8 mouse cellular contexts compared by ENCODE assay signal in the genomic region with DNA sequence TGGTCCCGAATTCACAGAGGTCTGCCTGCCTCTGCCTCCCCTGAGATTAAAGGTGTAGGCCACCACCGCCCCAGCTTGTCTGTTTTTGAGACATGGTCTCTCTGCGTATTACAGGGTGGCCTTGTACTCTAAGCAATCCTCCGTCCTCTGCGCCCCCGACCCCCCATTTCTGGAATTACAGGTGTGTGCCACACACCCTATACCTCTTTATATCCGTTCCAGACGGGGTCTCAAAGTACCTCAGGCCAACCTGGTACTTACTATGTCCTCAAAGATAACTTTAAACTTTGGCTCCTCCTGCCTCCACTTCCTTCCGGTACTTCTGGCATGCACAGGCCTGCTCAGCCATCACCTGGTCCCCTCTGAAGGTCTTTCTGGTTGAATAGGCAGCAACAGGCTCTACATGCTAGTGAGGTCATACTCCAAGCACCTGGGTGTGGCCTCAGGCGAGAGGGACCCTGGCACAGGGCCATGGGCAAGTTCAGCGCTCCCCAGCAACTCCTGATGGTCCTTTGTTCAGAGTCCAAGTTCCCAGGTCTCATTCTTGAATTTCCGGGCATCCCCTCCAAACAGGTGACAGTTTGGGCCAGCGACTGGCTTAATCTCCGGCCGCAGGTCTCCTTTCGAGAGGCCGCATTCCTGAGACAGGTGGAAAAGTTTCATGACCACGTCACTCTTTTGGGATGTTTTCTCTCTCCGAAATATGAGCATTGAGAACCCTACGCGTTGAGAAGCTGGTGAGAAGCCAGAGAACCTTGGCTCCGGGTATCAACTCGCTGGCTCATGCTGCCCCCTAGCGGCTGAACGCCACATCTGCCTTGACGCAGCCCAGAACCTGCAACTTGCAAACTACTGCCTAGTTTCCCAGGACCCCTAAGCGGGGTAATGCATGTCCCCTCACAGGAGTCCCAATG. TPM values are rescaled to one million over a fixed set of nuclear protein-coding genes. Genes with fewer than 3 reads are reported as not detected.
DNase-seq lines count a peak whose midpoint lies in the region; ATAC-seq and TF ChIP-seq lines count a peak whose summit lies in the region.

No protein-coding gene starts in this region.

- no peaks in the 10 kb centered on the region for H3K27me3 ChIP-seq in embryonic facial prominence, embryonic 13.5 days
- no peaks in the 10 kb centered on the region for H3K27me3 ChIP-seq in heart, embryonic 10.5 days (ENCODE audit: insufficient read depth, poor library complexity, severe bottlenecking)
- H3K27me3 ChIP-seq in kidney, embryonic 16.5 days (ENCODE audit: insufficient read depth, low read length): no peaks in the 10 kb centered on the region
- H3K27me3 ChIP-seq in liver, adult 2 months (ENCODE audit: control insufficient read depth, insufficient read depth, low read length): no peaks in the 10 kb centered on the region
- no peaks in the 10 kb centered on the region for H3K27me3 ChIP-seq in stomach, embryonic 14.5 days (ENCODE audit: control insufficient read depth, insufficient read depth, low read length)

- no peak overlapping the region for H3K9ac ChIP-seq in embryonic facial prominence, embryonic 13.5 days
- H3K9ac ChIP-seq in kidney, embryonic 16.5 days (replicated peaks; ENCODE audit: low read length): peak overlapping the region; percentile 18; the same call in 1 of the 2 replicates
- no peak overlapping the region for H3K9ac ChIP-seq in liver, adult 2 months (ENCODE audit: low read depth, low read length)
- H3K9ac ChIP-seq in stomach, embryonic 14.5 days (replicated peaks; ENCODE audit: low read depth, low read length): no peak overlapping the region

- H3K36me3 ChIP-seq in embryonic facial prominence, embryonic 13.5 days: peaks cover 37% of the 10 kb centered on the region
- peaks cover 36% of the 10 kb centered on the region for H3K36me3 ChIP-seq in heart, embryonic 10.5 days
- peaks cover 21% of the 10 kb centered on the region for H3K36me3 ChIP-seq in kidney, embryonic 16.5 days (ENCODE audit: insufficient read depth, low read length)
- no peaks in the 10 kb centered on the region for H3K36me3 ChIP-seq in liver, adult 2 months (ENCODE audit: control insufficient read depth, insufficient read depth, low read length)
- peaks cover 26% of the 10 kb centered on the region for H3K36me3 ChIP-seq in stomach, embryonic 14.5 days (ENCODE audit: control insufficient read depth, insufficient read depth, low read length)

- DNase-seq in B cell, adult 2 months: peak; percentile 90 to 92
- peak; percentile 77 to 79 for DNase-seq in adrenal gland, postnatal 4 days (ENCODE audit: low spot score in 2 of 2)
- peak; percentile 87 for DNase-seq in heart, embryonic 10.5 days (ENCODE audit: low spot score)
- peak; percentile 69 for DNase-seq in liver, adult 2 months (ENCODE audit: extremely low read depth, low read depth, low spot score)
- DNase-seq in neural tube, embryonic 10.5 days (ENCODE audit: extremely low spot score, low spot score): peak; percentile 85

- no peak overlapping the region; the same call in 1 of the 2 replicates for H3K27ac ChIP-seq in embryonic facial prominence, embryonic 13.5 days
- H3K27ac ChIP-seq in heart, embryonic 10.5 days: no peak overlapping the region
- peak overlapping the region; percentile 40; the same call in 1 of the 2 replicates for H3K27ac ChIP-seq in kidney, embryonic 16.5 days (ENCODE audit: low read length)
- H3K27ac ChIP-seq in liver, adult 2 months (replicated peaks; ENCODE audit: insufficient read depth, low read depth, low read length): 0 out of 2 replicates have a peak overlapping the region, but pooled peaks have one; percentile 11
- no peak overlapping the region for H3K27ac ChIP-seq in stomach, embryonic 14.5 days (ENCODE audit: low read length)

- peak overlapping the region; percentile 40 for H3K4me2 ChIP-seq in embryonic facial prominence, embryonic 13.5 days
- H3K4me2 ChIP-seq in kidney, embryonic 16.5 days (replicated peaks; ENCODE audit: low read depth, low read length): peak overlapping the region; percentile 35; the same call in 1 of the 2 replicates
- H3K4me2 ChIP-seq in stomach, embryonic 14.5 days (replicated peaks; ENCODE audit: low read depth, low read length): peak overlapping the region; percentile 29; the same call in 1 of the 2 replicates

- peaks cover 5% of the 10 kb centered on the region for H3K4me1 ChIP-seq in embryonic facial prominence, embryonic 13.5 days
- H3K4me1 ChIP-seq in heart, embryonic 10.5 days: peaks cover 38% of the 10 kb centered on the region
- H3K4me1 ChIP-seq in kidney, embryonic 16.5 days (ENCODE audit: insufficient read depth, low read length): peaks cover 21% of the 10 kb centered on the region
- H3K4me1 ChIP-seq in liver, adult 2 months (ENCODE audit: control insufficient read depth, insufficient read depth, low read length): peaks cover 23% of the 10 kb centered on the region
- H3K4me1 ChIP-seq in stomach, embryonic 14.5 days (ENCODE audit: control insufficient read depth, insufficient read depth, low read length): 0 out of 2 replicates have a peak, but pooled peaks cover 2% of the 10 kb centered on the region

- H3K9me3 ChIP-seq in embryonic facial prominence, embryonic 13.5 days: no peaks in the 10 kb centered on the region
- no peaks in the 10 kb centered on the region for H3K9me3 ChIP-seq in heart, embryonic 10.5 days
- peaks cover 4% of the 10 kb centered on the region; the same call in 1 of the 2 replicates for H3K9me3 ChIP-seq in kidney, embryonic 16.5 days (ENCODE audit: low read length)
- H3K9me3 ChIP-seq in stomach, embryonic 14.5 days (ENCODE audit: control insufficient read depth, low read depth, low read length): no peaks in the 10 kb centered on the region

- no peak for TF ChIP-seq POLR2A in liver, adult 2 months (IDR thresholded peaks at IDR 0.05; ENCODE audit: extremely low read depth, insufficient read depth, low read length)

- peak; percentile 96 for TF ChIP-seq CTCF in liver, adult 2 months (IDR thresholded peaks at IDR 0.05; ENCODE audit: low read depth, low read length)

- 38% methylated on average over 27 of the region's 27 CpGs for WGBS in embryonic facial prominence, embryonic 13.5 days
- 41% methylated on average over 27 of the region's 27 CpGs for WGBS in heart, embryonic 10.5 days
- WGBS in kidney, embryonic 16.5 days: 38% methylated on average over 27 of the region's 27 CpGs
- WGBS in liver, adult 2 months: 33% methylated on average over 27 of the region's 27 CpGs
- WGBS in stomach, embryonic 14.5 days: 38% methylated on average over 27 of the region's 27 CpGs

- H3K79me2 ChIP-seq in liver, adult 2 months (ENCODE audit: control insufficient read depth, insufficient read depth, low read length): no peaks in the 10 kb centered on the region

- no peak overlapping the region for H3K4me3 ChIP-seq in embryonic facial prominence, embryonic 13.5 days
- H3K4me3 ChIP-seq in heart, embryonic 10.5 days: no peak overlapping the region
- no peak overlapping the region for H3K4me3 ChIP-seq in kidney, embryonic 16.5 days (ENCODE audit: low read length)
- H3K4me3 ChIP-seq in liver, adult 2 months (ENCODE audit: insufficient read depth, low read depth, low read length): no peak overlapping the region
- no peak overlapping the region for H3K4me3 ChIP-seq in stomach, embryonic 14.5 days (ENCODE audit: low read depth, low read length)

- peak; percentile 15; the same call in 1 of the 2 replicates for ATAC-seq in embryonic facial prominence, embryonic 13.5 days (ENCODE audit: insufficient number of reproducible peaks, insufficient read depth, low FRiP score, low TSS enrichment, low read depth)
- peak; percentile 44; the same call in 1 of the 2 replicates for ATAC-seq in kidney, embryonic 16.5 days (ENCODE audit: low FRiP score, low TSS enrichment)
- 0 out of 2 replicates have a peak, but pooled peaks have one; percentile 25 for ATAC-seq in stomach, embryonic 14.5 days (ENCODE audit: insufficient number of reproducible peaks, insufficient read depth, low FRiP score, low read depth)

RNA-seq across cellular contexts. Expression of a gene that starts 30.9 kb away (rescaled TPM):
- total RNA-seq in adrenal gland, postnatal 4 days (2021): 10 to 100 TPM; 24.9 to 32.1 TPM
- 49.0 and 56.1 TPM in 2 replicates for polyA plus RNA-seq in embryonic facial prominence, embryonic 13.5 days (2015; fragmentation: Nextera tagmentation; extraction: Ambion mirVana)
- polyA plus RNA-seq in heart, embryonic 10.5 days (2016; fragmentation: Nextera tagmentation; extraction: Ambion mirVana): 61.9 and 62.7 TPM in 2 replicates
- polyA plus RNA-seq in kidney, embryonic 16.5 days (2015; fragmentation: Nextera tagmentation; extraction: Ambion mirVana): 76.4 and 85.2 TPM in 2 replicates
- 0.37 and 0.74 TPM in 2 replicates for total RNA-seq in liver, adult 2 months (2014; rRNA removed)
- polyA plus RNA-seq in liver, adult 2 months (2012; rRNA removed): 0.86 and 1.2 TPM in 2 replicates
- 94.9 and 98.0 TPM in 2 replicates for polyA plus RNA-seq in stomach, embryonic 14.5 days (2014; fragmentation: Nextera tagmentation; extraction: Ambion mirVana)

RNA-seq across cellular contexts. Expression of a gene that starts 36.6 kb away (rescaled TPM):
- total RNA-seq in adrenal gland, postnatal 4 days (2021): 10 to 100 TPM; 57.4 to 67.8 TPM
- polyA plus RNA-seq in embryonic facial prominence, embryonic 13.5 days (2015; fragmentation: Nextera tagmentation; extraction: Ambion mirVana): 11.6 and 12.7 TPM in 2 replicates
- 6.0 and 8.4 TPM in 2 replicates for polyA plus RNA-seq in heart, embryonic 10.5 days (2016; fragmentation: Nextera tagmentation; extraction: Ambion mirVana)
- 9.3 and 10.5 TPM in 2 replicates for polyA plus RNA-seq in kidney, embryonic 16.5 days (2015; fragmentation: Nextera tagmentation; extraction: Ambion mirVana)
- 8.1 and 9.1 TPM in 2 replicates for total RNA-seq in liver, adult 2 months (2014; rRNA removed)
- polyA plus RNA-seq in liver, adult 2 months (2012; rRNA removed): 5.9 and 7.5 TPM in 2 replicates
- polyA plus RNA-seq in stomach, embryonic 14.5 days (2014; fragmentation: Nextera tagmentation; extraction: Ambion mirVana): 16.2 and 16.9 TPM in 2 replicates

RNA-seq across cellular contexts. Expression of a gene that starts 43.4 kb away (rescaled TPM):
- 1 to 10 TPM; 3.7 to 3.8 TPM for total RNA-seq in adrenal gland, postnatal 4 days (2021)
- 0.47 and 0.74 TPM in 2 replicates for polyA plus RNA-seq in embryonic facial prominence, embryonic 13.5 days (2015; fragmentation: Nextera tagmentation; extraction: Ambion mirVana)
- polyA plus RNA-seq in heart, embryonic 10.5 days (2016; fragmentation: Nextera tagmentation; extraction: Ambion mirVana): 0.96 and 2.4 TPM in 2 replicates
- polyA plus RNA-seq in kidney, embryonic 16.5 days (2015; fragmentation: Nextera tagmentation; extraction: Ambion mirVana): 4.3 and 5.4 TPM in 2 replicates
- 9.3 and 12.6 TPM in 2 replicates for total RNA-seq in liver, adult 2 months (2014; rRNA removed)
- 34.7 and 39.5 TPM in 2 replicates for polyA plus RNA-seq in liver, adult 2 months (2012; rRNA removed)
- 0.29 and 0.32 TPM in 2 replicates for polyA plus RNA-seq in stomach, embryonic 14.5 days (2014; fragmentation: Nextera tagmentation; extraction: Ambion mirVana)

RNA-seq across cellular contexts. Expression of a gene that starts 48.6 kb away (rescaled TPM):
- 1 to 10 TPM; 7.4 to 9.5 TPM for total RNA-seq in adrenal gland, postnatal 4 days (2021)
- polyA plus RNA-seq in embryonic facial prominence, embryonic 13.5 days (2015; fragmentation: Nextera tagmentation; extraction: Ambion mirVana): 0.12 TPM in 1 of 2 replicates, not detected in the other
- polyA plus RNA-seq in heart, embryonic 10.5 days (2016; fragmentation: Nextera tagmentation; extraction: Ambion mirVana): 0.20 and 0.34 TPM in 2 replicates
- 0.54 and 0.69 TPM in 2 replicates for polyA plus RNA-seq in kidney, embryonic 16.5 days (2015; fragmentation: Nextera tagmentation; extraction: Ambion mirVana)
- 10.2 and 10.6 TPM in 2 replicates for total RNA-seq in liver, adult 2 months (2014; rRNA removed)
- 5.1 and 10.3 TPM in 2 replicates for polyA plus RNA-seq in liver, adult 2 months (2012; rRNA removed)
- not detected in 2 replicates for polyA plus RNA-seq in stomach, embryonic 14.5 days (2014; fragmentation: Nextera tagmentation; extraction: Ambion mirVana)

Comparison
In these comparisons a context has a peak if more than half of its experiments do, and no peak if none do; other contexts are left out.
1. H3K27ac ChIP-seq: peak in kidney, embryonic 16.5 days (single experiment) and liver, adult 2 months (single experiment); none in embryonic facial prominence, embryonic 13.5 days (single experiment), heart, embryonic 10.5 days (single experiment) and stomach, embryonic 14.5 days (single experiment).
2. RNA of a gene that starts 30.9 kb away (polyA plus RNA-seq): 94.9 to 98.0 TPM in stomach, embryonic 14.5 days, 76.4 to 85.2 TPM in kidney, embryonic 16.5 days, 61.9 to 62.7 TPM in heart, embryonic 10.5 days and 49.0 to 56.1 TPM in embryonic facial prominence, embryonic 13.5 days; 0.86 to 1.2 TPM in liver, adult 2 months; every median in the first group is over 10 times any median in the second.
3. Peak in every context shown above with its lines, with median percentiles within 50 percentile points of each other: DNase-seq, ATAC-seq and H3K4me2 ChIP-seq.